Mouse (Mus musculus) small intestine, adult 2 months (tissue): Measurements from ENCODE around the gene H2-Aa.

Experiments
- CTCF ChIP-seq: fragments of 200-500 bp; IDR thresholded peaks from 2 replicates; pipeline ENCODE4 v1.5.1; 2012; ENCODE audit warnings: low read depth, mild to moderate bottlenecking, control low read depth, inconsistent platforms, low read length, moderate library complexity, mixed read lengths; ENCODE audit not compliant: insufficient replicate concordance, insufficient read length; ENCODE audit errors: extremely low read depth
- POLR2A ChIP-seq: fragments of 200-500 bp; IDR thresholded peaks from 2 replicates; pipeline ENCODE4 v1.6.1; 2012; ENCODE audit warnings: low read depth, mild to moderate bottlenecking, control low read depth, inconsistent platforms, low read length, moderate library complexity

DNA sequence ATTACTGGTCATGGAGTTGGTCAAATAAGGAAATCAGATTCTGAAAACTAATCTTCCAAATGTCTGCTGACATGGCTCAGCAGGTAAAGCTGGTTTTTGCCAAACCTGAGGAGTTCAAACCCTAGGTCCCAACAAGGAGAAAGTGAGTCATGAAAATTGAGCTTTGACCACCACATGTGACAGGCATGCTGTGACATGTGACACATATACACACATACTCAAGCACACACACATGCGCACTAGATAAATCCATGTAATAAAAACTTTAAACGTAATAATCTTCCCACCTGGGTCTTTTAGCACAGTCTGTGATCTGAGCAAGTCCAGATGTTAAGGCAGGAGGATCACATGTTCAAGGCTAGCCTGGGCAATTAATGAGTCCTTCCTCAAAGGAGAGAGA lies 16.2 kb upstream of the H2-Aa start:
- TF ChIP-seq CTCF = no peak
- TF ChIP-seq POLR2A = no peak
